Mouse (Mus musculus) adrenal gland, adult 8-10 months (tissue): ENCODE measurements at regions not wholly inside any gene's neighbourhood (a gene's known extent, or its start where the extent isn't known, plus 50 kb on each side); places are given as distances from the start of the nearest gene placed in this dataset.

ENCODE experiments used
- DNase-seq: peaks from one replicate; pipeline ENCODE4 v3.0.0; 2022

DNA sequence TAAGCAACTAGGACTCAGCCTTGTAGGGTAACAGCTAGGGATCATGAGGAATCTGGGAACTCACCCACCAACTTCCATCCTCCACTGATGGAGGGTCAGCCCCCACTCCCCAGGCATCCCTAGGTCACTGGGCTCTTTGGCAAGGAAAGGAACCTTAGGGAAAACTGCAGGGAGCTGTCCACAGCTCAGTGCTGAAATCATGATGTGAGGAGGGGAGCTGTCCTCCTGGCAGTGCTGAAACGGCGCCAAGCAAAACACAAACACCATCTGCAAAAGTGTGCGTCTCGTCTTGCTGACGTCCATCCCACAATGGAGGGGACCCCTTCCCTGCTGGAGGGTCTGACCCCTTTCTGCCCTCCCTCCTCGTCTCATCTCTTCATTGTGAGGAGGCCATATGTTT is 68.6 kb upstream of the Rph3a start:
- DNase-seq, result peak; percentile 8

DNA sequence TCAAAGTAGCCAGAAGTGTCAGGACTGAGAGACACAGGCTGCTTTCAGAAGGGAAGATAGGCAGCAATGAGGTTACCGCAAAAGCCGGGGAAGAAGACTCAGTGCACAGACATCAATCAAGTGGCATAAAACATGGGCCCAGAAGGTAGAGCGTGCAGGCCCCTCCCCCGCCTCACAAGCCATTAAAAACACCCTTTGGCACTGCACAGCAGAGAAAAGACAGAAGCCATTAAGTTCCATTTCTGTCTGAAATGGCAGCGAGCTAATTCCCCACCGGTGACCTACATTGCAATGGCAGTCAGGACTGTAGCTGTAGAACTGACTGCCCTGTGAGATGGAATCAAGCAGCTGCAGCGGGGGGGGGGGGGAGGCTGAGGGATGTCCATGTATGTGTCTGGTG is 66.8 kb upstream of the Rph3a start:
- no peak for DNase-seq

DNA sequence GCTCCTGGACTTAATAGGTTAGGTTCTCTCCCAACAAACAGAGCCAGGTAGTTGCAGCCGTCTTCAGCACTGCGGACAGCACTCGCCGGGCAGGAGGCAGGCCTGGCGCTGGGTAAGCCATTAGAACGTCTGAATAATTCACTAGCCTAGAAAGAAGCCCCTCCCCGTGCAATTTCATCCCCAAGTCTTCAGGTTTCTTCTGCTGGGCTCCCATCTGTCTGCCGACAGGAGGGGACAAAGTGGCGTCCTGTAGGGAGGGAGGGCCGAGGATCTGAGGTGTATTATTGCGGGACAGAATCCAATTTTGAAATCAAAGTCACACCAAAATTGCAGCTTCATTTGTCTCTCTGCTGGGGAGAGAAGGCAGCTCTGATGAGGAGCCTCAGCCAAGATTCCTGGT is 58.9 kb upstream of the Rph3a start:
- no peak for DNase-seq

DNA sequence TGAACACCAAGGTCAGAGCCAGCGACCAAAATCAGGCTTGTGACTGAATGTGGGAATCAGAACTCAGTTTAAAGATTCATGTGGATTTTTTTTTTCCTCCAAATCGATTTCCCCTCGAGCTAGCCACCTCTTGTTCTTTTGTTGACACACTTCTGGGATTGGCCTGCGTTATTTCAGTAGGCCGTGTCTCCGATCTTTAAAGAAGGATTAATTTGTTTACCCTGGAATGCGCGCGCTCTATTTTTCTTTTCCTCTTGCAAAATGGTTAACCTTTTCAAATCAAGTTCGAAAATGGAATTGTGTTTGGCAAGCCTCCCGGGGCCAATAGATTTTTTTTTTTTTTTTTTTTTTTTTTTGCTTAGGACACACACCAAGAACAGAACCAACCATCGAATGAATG is 54.8 kb upstream of the Rph3a start:
- no peak for DNase-seq

DNA sequence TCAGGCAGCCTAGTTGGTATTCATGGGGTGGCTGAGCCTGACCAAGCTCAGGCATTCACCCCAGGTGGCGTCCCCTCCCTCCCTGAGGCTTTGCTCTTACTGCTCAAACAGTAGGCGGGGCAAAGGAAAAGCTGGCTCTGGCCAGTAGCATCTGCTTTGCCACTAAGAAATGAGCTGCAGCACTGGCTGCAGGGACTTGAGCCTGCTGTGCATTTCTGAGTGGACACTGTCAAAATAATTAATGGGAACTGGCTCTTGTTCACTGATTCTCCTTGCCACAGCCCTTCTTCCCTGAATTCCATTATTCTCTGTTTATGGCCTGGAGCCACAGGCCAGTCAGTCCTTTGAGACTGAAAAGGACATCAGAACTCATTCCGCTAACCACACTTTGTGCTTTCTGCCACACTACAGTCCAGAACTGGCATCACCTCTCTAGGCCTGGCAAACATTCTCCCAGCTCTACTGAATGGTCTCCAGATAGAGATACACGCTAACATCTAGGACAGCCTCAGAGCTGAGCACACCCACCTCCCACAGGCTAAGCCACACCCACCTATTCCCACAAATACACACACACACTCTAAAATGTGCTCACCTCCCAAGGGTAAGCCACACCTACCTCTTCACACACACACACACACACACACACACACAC is 53.2 kb upstream of the Rph3a start:
- no peak for DNase-seq

DNA sequence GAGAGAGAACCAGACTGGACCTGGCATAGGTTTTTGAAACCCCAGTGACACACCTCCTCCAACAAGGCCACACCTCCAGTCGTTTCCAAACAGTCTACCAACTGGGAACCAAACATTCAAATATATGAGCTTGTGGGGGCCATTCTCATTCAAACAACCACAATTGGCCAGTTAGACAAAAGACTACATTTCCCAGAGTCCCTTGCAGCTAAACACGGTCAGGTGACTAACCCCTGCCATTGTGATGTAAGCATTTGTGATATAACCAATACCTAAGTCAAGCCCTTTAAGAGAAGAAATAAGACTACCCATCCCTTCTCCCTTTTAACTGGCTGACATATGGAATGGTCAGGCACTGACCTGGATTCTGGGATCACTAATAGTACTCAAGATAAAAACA is 51.8 kb upstream of the Rph3a start:
- no peak for DNase-seq
